Mouse (Mus musculus): ENCODE measurements at regions not wholly inside any gene's neighbourhood (a gene's known extent, or its start where the extent isn't known, plus 50 kb on each side); places are given as distances from the start of the nearest gene placed in this dataset.

DNA sequence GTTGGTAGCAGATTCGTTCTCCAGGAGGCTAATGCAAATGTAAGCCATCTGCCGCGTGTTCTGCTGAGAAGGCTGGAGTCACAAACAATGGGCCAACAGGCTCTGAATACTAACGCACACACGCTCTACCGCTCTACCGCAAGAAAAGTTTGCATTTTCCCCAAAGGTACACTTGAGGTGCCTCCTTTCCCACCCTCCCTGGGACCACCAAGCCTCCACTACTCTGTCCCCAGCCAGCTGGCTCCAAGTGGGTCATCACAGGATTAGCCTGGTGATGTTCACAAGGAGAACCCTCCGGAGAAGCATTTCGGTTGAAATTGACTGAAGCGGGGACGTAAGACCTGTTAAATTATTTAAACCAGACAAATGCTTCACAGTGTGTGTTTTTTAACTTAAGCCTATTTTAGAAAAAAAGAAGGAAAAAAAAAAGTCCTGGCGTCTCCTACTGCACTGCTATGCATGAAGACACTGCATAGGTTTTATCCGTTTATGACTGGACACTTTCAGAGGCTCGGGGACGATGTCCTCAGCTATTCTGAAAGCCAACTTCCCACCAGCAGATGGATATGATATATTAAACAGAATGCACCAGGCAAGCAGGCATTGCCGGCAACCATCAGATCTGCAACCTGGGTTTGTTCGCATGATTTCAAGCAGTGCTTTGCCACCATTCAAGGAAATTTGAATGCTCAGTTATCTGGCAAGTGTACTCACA lies 187.8 kb downstream of the Rwdd3 start:
- Histone ChIP-seq H3K27ac (no peak overlapping the region), H3K4me3 (no peak overlapping the region), H3K4me1 (no peaks in the 10 kb centered on the region), H3K36me3 (no peaks in the 10 kb centered on the region), H3K9me3 (no peaks in the 10 kb centered on the region), H3K27me3 (ENCODE audit: insufficient read depth, poor library complexity, severe bottlenecking) (no peaks in the 10 kb centered on the region)
- DNase-seq (ENCODE audit: low spot score), result no peak
- 55% methylated on average over 17 of the region's 17 CpGs for WGBS

DNA sequence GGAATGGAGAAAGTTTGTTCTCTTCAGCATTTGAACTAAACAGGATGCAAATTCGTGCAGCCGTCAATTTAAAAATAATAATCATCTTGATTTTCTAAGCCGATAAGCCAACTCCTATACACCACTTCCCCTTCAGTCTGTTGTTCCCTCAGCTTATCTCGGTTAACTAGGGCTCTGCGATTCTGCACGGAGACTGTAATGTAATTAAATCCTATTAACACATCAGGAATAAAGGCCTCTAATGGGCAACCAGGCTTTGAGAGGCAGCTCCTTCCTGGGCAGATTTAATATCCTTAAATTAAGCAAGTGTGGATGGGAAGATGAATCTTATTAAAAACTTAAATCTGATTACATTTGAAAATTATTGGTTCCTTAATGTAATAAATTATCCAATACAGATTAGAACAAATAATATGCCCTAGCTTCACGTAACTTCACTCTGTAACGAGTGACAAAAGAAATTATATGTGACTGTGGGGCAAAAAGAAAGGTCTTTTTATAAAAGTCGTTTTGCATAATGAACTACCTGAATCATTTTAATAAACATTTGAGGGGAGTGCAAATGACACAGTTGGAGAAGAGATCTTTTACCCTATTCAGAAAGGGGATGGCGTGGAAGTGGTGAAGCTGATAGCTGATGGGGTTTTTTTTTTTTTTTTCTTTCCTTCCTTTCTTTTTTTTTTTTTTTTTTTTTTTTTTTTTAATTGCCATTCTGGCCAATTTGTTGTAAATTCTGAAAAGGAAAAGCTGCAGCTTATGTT lies 188.5 kb downstream of the Rwdd3 start:
- no peak for DNase-seq (ENCODE audit: low spot score)
- WGBS, result 35% methylated on average over 10 of the region's 10 CpGs
- Histone ChIP-seq H3K27me3 (ENCODE audit: insufficient read depth, poor library complexity, severe bottlenecking) (no peaks in the 10 kb centered on the region), H3K4me1 (no peaks in the 10 kb centered on the region), H3K36me3 (no peaks in the 10 kb centered on the region), H3K4me3 (no peak overlapping the region), H3K27ac (no peak overlapping the region), H3K9me3 (no peaks in the 10 kb centered on the region)

- Histone ChIP-seq H3K27me3 (ENCODE audit: insufficient read depth, poor library complexity, severe bottlenecking) (no peaks in the 10 kb centered on the region), H3K4me3 (no peak overlapping the region), H3K9me3 (no peaks in the 10 kb centered on the region), H3K4me1 (no peaks in the 10 kb centered on the region), H3K27ac (no peak overlapping the region), H3K36me3 (no peaks in the 10 kb centered on the region)
- 28% methylated on average over 4 of the region's 4 CpGs for WGBS
- DNase-seq (ENCODE audit: low spot score), result no peak
These were observed 189.3 kb downstream of the Rwdd3 start for GRCm38 (mm10) chr3:120982218-120982617.

GRCm38 (mm10) chr3:120970746-120971466 lies 200.6 kb downstream of the Rwdd3 start:
- H3K4me3 ChIP-seq, result no peak overlapping the region
- H3K27ac ChIP-seq, result no peak overlapping the region
- no peaks in the 10 kb centered on the region for H3K27me3 ChIP-seq (ENCODE audit: insufficient read depth, poor library complexity, severe bottlenecking)
- WGBS, result 76% methylated on average over 14 of the region's 14 CpGs
- H3K36me3 ChIP-seq, result no peaks in the 10 kb centered on the region
- DNase-seq (ENCODE audit: low spot score), result no peak
- H3K9me3 ChIP-seq, result no peaks in the 10 kb centered on the region
- no peaks in the 10 kb centered on the region for H3K4me1 ChIP-seq

DNA sequence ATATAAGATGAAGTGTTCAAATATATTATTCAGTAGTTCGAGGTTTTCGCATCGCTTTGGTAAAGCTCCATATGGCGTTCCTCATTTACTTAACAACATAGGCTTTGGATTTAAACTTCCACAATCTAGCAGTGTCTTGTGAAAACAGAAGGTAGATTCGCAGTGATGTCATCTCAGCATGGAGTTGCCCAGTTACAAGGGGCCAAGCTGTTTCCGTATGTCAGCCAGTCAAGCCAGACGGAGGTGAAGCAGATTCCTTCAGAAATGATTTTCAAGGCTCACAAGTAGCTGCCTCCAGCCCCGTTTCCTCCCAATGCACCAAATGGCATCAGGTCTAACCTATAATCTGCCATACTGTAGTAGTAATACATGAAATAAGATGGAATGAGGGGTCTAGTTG lies 224.6 kb downstream of the Rwdd3 start:
- Histone ChIP-seq H3K27ac (no peak overlapping the region), H3K9me3 (no peaks in the 10 kb centered on the region), H3K4me1 (no peaks in the 10 kb centered on the region), H3K4me3 (no peak overlapping the region), H3K36me3 (no peaks in the 10 kb centered on the region), H3K27me3 (ENCODE audit: insufficient read depth, poor library complexity, severe bottlenecking) (no peaks in the 10 kb centered on the region)
- 81% methylated on average over 8 of the region's 8 CpGs for WGBS
- no peak for DNase-seq (ENCODE audit: low spot score)

GRCm38 (mm10) chr3:120934401-120934800 lies 237.1 kb downstream of the Rwdd3 start:
- WGBS, result 84% methylated on average over 4 of the region's 4 CpGs
- Histone ChIP-seq H3K27me3 (ENCODE audit: insufficient read depth, poor library complexity, severe bottlenecking) (no peaks in the 10 kb centered on the region), H3K4me1 (no peaks in the 10 kb centered on the region), H3K9me3 (no peaks in the 10 kb centered on the region), H3K27ac (no peak overlapping the region), H3K4me3 (no peak overlapping the region), H3K36me3 (no peaks in the 10 kb centered on the region)
- DNase-seq (ENCODE audit: low spot score), result no peak

DNA sequence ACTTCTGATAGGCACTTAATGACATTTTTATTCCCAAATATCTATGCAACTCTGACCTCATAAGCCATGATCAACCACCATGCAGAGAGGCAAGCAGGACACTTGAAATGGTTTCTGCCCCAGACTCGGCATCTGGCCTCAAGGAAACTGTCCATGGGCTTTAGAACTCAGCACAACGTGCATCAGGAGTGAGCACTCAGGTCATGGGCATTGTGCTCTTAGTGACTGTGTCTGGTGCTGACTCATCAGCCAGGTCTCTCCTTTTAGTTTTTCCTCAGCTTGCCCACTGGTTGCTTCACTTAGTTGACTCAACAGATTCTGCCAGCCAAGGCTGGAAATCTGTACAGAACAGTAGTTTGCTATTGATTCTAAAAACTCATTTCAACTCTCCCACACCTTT lies 251.1 kb downstream of the Rwdd3 start:
- no peaks in the 10 kb centered on the region for H3K36me3 ChIP-seq
- H3K4me3 ChIP-seq, result no peak overlapping the region
- DNase-seq (ENCODE audit: low spot score), result no peak
- H3K9me3 ChIP-seq, result no peaks in the 10 kb centered on the region
- WGBS, result 59% methylated on average over 2 of the region's 2 CpGs
- no peaks in the 10 kb centered on the region for H3K27me3 ChIP-seq (ENCODE audit: insufficient read depth, poor library complexity, severe bottlenecking)
- H3K27ac ChIP-seq, result no peak overlapping the region
- no peaks in the 10 kb centered on the region for H3K4me1 ChIP-seq

- no peak overlapping the region for H3K4me3 ChIP-seq
- H3K4me1 ChIP-seq, result no peaks in the 10 kb centered on the region
- no peak for DNase-seq (ENCODE audit: low spot score)
- H3K27me3 ChIP-seq (ENCODE audit: insufficient read depth, poor library complexity, severe bottlenecking), result no peaks in the 10 kb centered on the region
- 75% methylated on average over 5 of the region's 5 CpGs for WGBS
- no peaks in the 10 kb centered on the region for H3K9me3 ChIP-seq
- H3K27ac ChIP-seq, result no peak overlapping the region
- H3K36me3 ChIP-seq, result no peaks in the 10 kb centered on the region
These were observed 272.6 kb downstream of the Rwdd3 start for GRCm38 (mm10) chr3:120898931-120899330.

DNA sequence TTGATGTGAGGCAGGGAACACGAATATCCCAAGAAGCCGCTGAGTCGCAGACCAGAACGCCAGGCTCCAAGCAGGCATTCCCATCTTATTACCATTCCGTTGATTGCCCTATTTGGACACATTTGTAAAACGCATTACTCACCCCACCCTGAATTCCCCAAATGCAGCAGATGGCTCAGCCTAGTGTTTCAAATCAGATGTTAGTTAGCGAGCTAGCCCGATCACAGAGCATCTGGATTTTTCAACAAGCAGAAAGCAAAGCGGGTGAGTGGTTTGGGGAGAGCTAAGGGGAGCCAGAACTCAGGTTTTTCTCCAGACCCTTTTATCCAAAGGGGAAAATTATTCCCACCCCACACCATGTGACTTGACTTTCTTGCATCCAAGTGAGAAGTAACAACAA lies 273.2 kb downstream of the Rwdd3 start:
- Histone ChIP-seq H3K9me3 (no peaks in the 10 kb centered on the region), H3K27me3 (ENCODE audit: insufficient read depth, poor library complexity, severe bottlenecking) (no peaks in the 10 kb centered on the region), H3K36me3 (no peaks in the 10 kb centered on the region), H3K4me1 (no peaks in the 10 kb centered on the region), H3K4me3 (no peak overlapping the region), H3K27ac (no peak overlapping the region)
- WGBS, result 80% methylated on average over 9 of the region's 9 CpGs
- no peak for DNase-seq (ENCODE audit: low spot score)

GRCm38 (mm10) chr3:120897758-120898157 lies 273.7 kb downstream of the Rwdd3 start:
- Histone ChIP-seq H3K9me3 (no peaks in the 10 kb centered on the region), H3K36me3 (no peaks in the 10 kb centered on the region), H3K27ac (no peak overlapping the region), H3K27me3 (ENCODE audit: insufficient read depth, poor library complexity, severe bottlenecking) (no peaks in the 10 kb centered on the region), H3K4me1 (no peaks in the 10 kb centered on the region), H3K4me3 (no peak overlapping the region)
- DNase-seq (ENCODE audit: low spot score), result no peak
- 88% methylated on average over 9 of the region's 9 CpGs for WGBS

- Histone ChIP-seq H3K4me3 (no peak overlapping the region), H3K27ac (no peak overlapping the region), H3K36me3 (no peaks in the 10 kb centered on the region), H3K27me3 (ENCODE audit: insufficient read depth, poor library complexity, severe bottlenecking) (no peaks in the 10 kb centered on the region), H3K9me3 (no peaks in the 10 kb centered on the region), H3K4me1 (no peaks in the 10 kb centered on the region)
- DNase-seq (ENCODE audit: low spot score), result no peak
- 87% methylated on average over 12 of the region's 12 CpGs for WGBS
These were observed 274.3 kb downstream of the Rwdd3 start for GRCm38 (mm10) chr3:120897221-120897620.

DNA sequence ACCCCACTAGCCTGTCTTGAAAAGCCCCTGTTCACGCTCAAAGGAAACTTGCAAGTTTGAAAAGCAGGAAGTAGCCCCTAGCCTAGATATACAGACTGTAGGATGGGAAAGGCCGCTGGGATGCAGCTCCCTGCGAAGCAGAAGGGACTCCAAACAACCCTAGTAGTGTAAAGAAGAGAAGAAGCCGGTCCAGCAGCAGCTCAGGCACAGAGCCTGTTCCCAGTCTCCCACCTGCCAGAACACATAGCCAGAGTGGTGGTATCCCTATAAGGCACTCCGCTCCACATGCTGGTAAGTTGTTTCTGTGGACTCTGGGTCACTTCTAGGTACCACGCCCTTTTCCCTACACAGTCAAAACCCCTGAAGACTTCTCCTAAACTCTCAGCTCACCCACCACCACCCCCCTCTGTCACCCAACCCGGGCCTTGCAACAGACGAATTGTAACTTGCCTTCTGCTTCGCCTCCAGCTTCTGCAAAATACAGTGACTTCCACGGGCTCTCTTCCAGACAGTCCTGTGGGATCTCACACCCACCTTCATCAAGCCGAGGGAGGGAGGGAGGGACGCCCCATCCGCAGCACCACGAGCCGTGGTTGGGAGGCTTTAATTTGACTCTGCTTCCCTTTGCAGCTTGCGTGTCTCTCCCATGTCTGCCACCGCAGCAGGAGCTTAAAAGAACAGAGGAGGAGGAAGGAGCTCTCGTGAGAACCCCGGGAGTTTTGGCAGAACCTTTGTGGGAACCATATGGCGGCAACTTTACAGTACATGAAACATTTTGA lies 285.2 kb downstream of the Rwdd3 start:
- no peaks in the 10 kb centered on the region for H3K9me3 ChIP-seq
- no peak for DNase-seq (ENCODE audit: low spot score)
- 41% methylated on average over 20 of the region's 20 CpGs for WGBS
- H3K4me3 ChIP-seq, result peak overlapping the region; percentile 19; the same call in 1 of the 2 replicates
- no peaks in the 10 kb centered on the region for H3K36me3 ChIP-seq
- H3K4me1 ChIP-seq, result 0 out of 2 replicates have a peak, but pooled peaks cover 3% of the 10 kb centered on the region
- H3K27me3 ChIP-seq (ENCODE audit: insufficient read depth, poor library complexity, severe bottlenecking), result no peaks in the 10 kb centered on the region
- no peak overlapping the region for H3K27ac ChIP-seq
